Mouse (Mus musculus) stomach, postnatal 0 days (tissue): ENCODE measurements at regions not wholly inside any gene's neighbourhood (a gene's known extent, or its start where the extent isn't known, plus 50 kb on each side); places are given as distances from the start of the nearest gene placed in this dataset.

ENCODE experiments used
- ATAC-seq: fragments of 200-750 bp; cut with Nextera tagmentation; 2 replicates; pipeline ENCODE4 v1.8.0; 2017; ENCODE audit not compliant: low FRiP score, low TSS enrichment
- DNase-seq: peaks from one replicate; pipeline ENCODE4 v3.0.0-alpha.2; 2016; ENCODE audit warnings: low spot score
- H3K27ac ChIP-seq: fragments of 300-500 bp; sonication (generic); replicated peaks from 2 replicates; pipeline ENCODE4 v1.5.1; 2014; ENCODE audit warnings: mild to moderate bottlenecking, control low read depth
- H3K27me3 ChIP-seq: fragments of 300-500 bp; sonication (generic); 2 replicates; pipeline ENCODE4 v1.6.1; 2014; ENCODE audit warnings: low read length; ENCODE audit not compliant: control insufficient read depth, insufficient read depth
- H3K36me3 ChIP-seq: fragments of 300-500 bp; sonication (generic); 2 replicates; pipeline ENCODE4 v1.6.1; 2014; ENCODE audit warnings: low read length, mixed read lengths; ENCODE audit not compliant: control insufficient read depth, insufficient read depth
- H3K4me1 ChIP-seq: fragments of 300-500 bp; sonication (generic); replicated peaks from 2 replicates; pipeline ENCODE4 v1.6.1; 2014; ENCODE audit warnings: antibody characterized with exemption; ENCODE audit not compliant: control insufficient read depth, insufficient read depth
- H3K4me2 ChIP-seq: fragments of 300-500 bp; sonication (generic); replicated peaks from 2 replicates; pipeline ENCODE4 v1.6.1; 2014; ENCODE audit warnings: low read depth, mild to moderate bottlenecking, control low read depth, moderate library complexity
- H3K4me3 ChIP-seq: fragments of 300-500 bp; sonication (generic); 2 replicates; pipeline ENCODE4 v1.5.1; 2014; ENCODE audit warnings: low read depth, low read length, control low read depth
- H3K9ac ChIP-seq: fragments of 300-500 bp; sonication (generic); 2 replicates; pipeline ENCODE4 v1.6.1; 2014; ENCODE audit warnings: mild to moderate bottlenecking, low read length, control low read depth, mixed read lengths
- H3K9me3 ChIP-seq: fragments of 300-500 bp; sonication (generic); 2 replicates; pipeline ENCODE4 v1.6.1; 2016; ENCODE audit warnings: low read length; ENCODE audit not compliant: control insufficient read depth
- CTCF ChIP-seq: IDR thresholded peaks from 2 replicates; pipeline ENCODE4 v1.5.1; 2016; ENCODE audit warnings: antibody characterized with exemption, low read depth, mild to moderate bottlenecking, moderate library complexity
- EP300 ChIP-seq: optimal IDR thresholded peaks from 2 replicates; pipeline ENCODE3; 2016; ENCODE audit warnings: antibody characterized with exemption
- WGBS: fragments of 180-500 bp; shearing (Covaris S2); extraction: QIAGEN DNeasy Blood & Tissue Kit; methylation state at CpG from one replicate; pipeline ENCODE4 v1.1.7; 2014; 5-methylcytosine and 5-hydroxymethylcytosine counted together

GRCm38 (mm10) chr14:120732400-120733138, 178.5 kb upstream of the Ipo5 start:
- Histone ChIP-seq H3K36me3 (no peaks in the 10 kb centered on the region), H3K27me3 (no peaks in the 10 kb centered on the region), H3K4me1 (no peaks in the 10 kb centered on the region), H3K9me3 (no peaks in the 10 kb centered on the region), H3K4me2 (no peak overlapping the region), H3K27ac (no peak overlapping the region), H3K4me3 (no peak overlapping the region), H3K9ac (no peak overlapping the region)
- DNase-seq = no peak
- 58% methylated on average over 15 of the region's 15 CpGs for WGBS
- ATAC-seq = no peak
- TF ChIP-seq EP300 = no peak
- no peak for TF ChIP-seq CTCF

GRCm38 (mm10) chr14:120741492-120742054, 169.5 kb upstream of the Ipo5 start:
- Histone ChIP-seq H3K4me2 (no peak overlapping the region), H3K9ac (no peak overlapping the region), H3K27ac (no peak overlapping the region), H3K9me3 (no peaks in the 10 kb centered on the region), H3K4me3 (no peak overlapping the region), H3K4me1 (no peaks in the 10 kb centered on the region), H3K27me3 (no peaks in the 10 kb centered on the region), H3K36me3 (no peaks in the 10 kb centered on the region)
- no peak for ATAC-seq
- TF ChIP-seq CTCF (no peak), EP300 (no peak)
- WGBS = 78% methylated on average over 5 of the region's 5 CpGs
- no peak for DNase-seq

- WGBS = 88% methylated on average over 1 of the region's 1 CpGs
- Histone ChIP-seq H3K27ac (no peak overlapping the region), H3K9me3 (no peaks in the 10 kb centered on the region), H3K4me1 (no peaks in the 10 kb centered on the region), H3K4me3 (no peak overlapping the region), H3K27me3 (no peaks in the 10 kb centered on the region), H3K9ac (no peak overlapping the region), H3K36me3 (no peaks in the 10 kb centered on the region), H3K4me2 (no peak overlapping the region)
- ATAC-seq (no peak), DNase-seq (no peak)
- no peak for TF ChIP-seq CTCF
- no peak for TF ChIP-seq EP300
Measured at GRCm38 (mm10) chr14:120754011-120754410, 157.0 kb upstream of the Ipo5 start.

- Histone ChIP-seq H3K27me3 (no peaks in the 10 kb centered on the region), H3K4me2 (no peak overlapping the region), H3K4me3 (no peak overlapping the region), H3K4me1 (no peaks in the 10 kb centered on the region), H3K9me3 (no peaks in the 10 kb centered on the region), H3K36me3 (no peaks in the 10 kb centered on the region), H3K27ac (no peak overlapping the region), H3K9ac (no peak overlapping the region)
- no peak for DNase-seq
- 68% methylated on average over 10 of the region's 10 CpGs for WGBS
- no peak for ATAC-seq
- no peak for TF ChIP-seq CTCF
- TF ChIP-seq EP300 = no peak
Measured at GRCm38 (mm10) chr14:120755389-120755788, 155.6 kb upstream of the Ipo5 start.

- WGBS = 61% methylated on average over 14 of the region's 14 CpGs
- Histone ChIP-seq H3K4me2 (no peak overlapping the region), H3K4me1 (no peaks in the 10 kb centered on the region), H3K27me3 (no peaks in the 10 kb centered on the region), H3K9me3 (no peaks in the 10 kb centered on the region), H3K36me3 (no peaks in the 10 kb centered on the region), H3K4me3 (no peak overlapping the region), H3K9ac (no peak overlapping the region), H3K27ac (no peak overlapping the region)
- DNase-seq (no peak), ATAC-seq (0 out of 2 replicates have a peak, but pooled peaks have one; percentile 24)
- TF ChIP-seq CTCF (no peak), EP300 (no peak)
Measured at GRCm38 (mm10) chr14:120758200-120758830, 152.7 kb upstream of the Ipo5 start.

GRCm38 (mm10) chr14:120762168-120762567, 148.9 kb upstream of the Ipo5 start:
- ATAC-seq = peak; percentile 78
- Histone ChIP-seq H3K4me3 (no peak overlapping the region), H3K4me1 (no peaks in the 10 kb centered on the region), H3K36me3 (no peaks in the 10 kb centered on the region), H3K27me3 (no peaks in the 10 kb centered on the region), H3K27ac (peak overlapping the region; percentile 40), H3K9ac (no peak overlapping the region), H3K9me3 (no peaks in the 10 kb centered on the region), H3K4me2 (0 out of 2 replicates have a peak overlapping the region, but pooled peaks have one; percentile 11)
- TF ChIP-seq EP300 (no peak), CTCF (no peak)
- peak; percentile 55 for DNase-seq
- WGBS = 46% methylated on average over 7 of the region's 7 CpGs
